Mouse (Mus musculus) midbrain, embryonic 12.5 days (tissue): ENCODE results near the gene Gm49380. TPM values are rescaled to one million over a fixed set of nuclear protein-coding genes. Genes with fewer than 3 reads are reported as not detected.

ENCODE experiments used
- ATAC-seq: fragments of 200-750 bp; cut with Nextera tagmentation; 2 replicates; pipeline ENCODE4 v1.8.0; 2017; ENCODE audit warnings: low read depth, moderate TSS enrichment, moderate library complexity; ENCODE audit not compliant: low FRiP score
- H3K27ac ChIP-seq: fragments of 300-500 bp; sonication (generic); replicated peaks from 2 replicates; pipeline ENCODE4 v1.5.1; 2016; ENCODE audit warnings: mild to moderate bottlenecking
- H3K27me3 ChIP-seq: fragments of 300-500 bp; sonication (generic); 2 replicates; pipeline ENCODE4 v1.6.1; 2016; ENCODE audit warnings: mild to moderate bottlenecking
- H3K36me3 ChIP-seq: fragments of 300-500 bp; sonication (generic); 2 replicates; pipeline ENCODE4 v1.6.1; 2016
- H3K4me1 ChIP-seq: fragments of 300-500 bp; sonication (generic); 2 replicates; pipeline ENCODE4 v1.6.1; 2016
- H3K4me2 ChIP-seq: fragments of 300-500 bp; sonication (generic); replicated peaks from 2 replicates; pipeline ENCODE4 v1.6.1; 2016; ENCODE audit warnings: mild to moderate bottlenecking, moderate library complexity
- H3K4me3 ChIP-seq: fragments of 300-500 bp; sonication (generic); 2 replicates; pipeline ENCODE4 v1.5.1; 2016; ENCODE audit warnings: mild to moderate bottlenecking
- H3K9ac ChIP-seq: fragments of 300-500 bp; sonication (generic); replicated peaks from 2 replicates; pipeline ENCODE4 v1.6.1; 2016; ENCODE audit warnings: mild to moderate bottlenecking, moderate library complexity
- H3K9me3 ChIP-seq: fragments of 300-500 bp; sonication (generic); 2 replicates; pipeline ENCODE4 v1.6.1; 2016; ENCODE audit warnings: mild to moderate bottlenecking
- WGBS: fragments of 180-500 bp; shearing (Covaris S2); methylation state at CpG from one replicate; pipeline ENCODE4 v1.1.7; 2016; 5-methylcytosine and 5-hydroxymethylcytosine counted together
- polyA plus RNA-seq: library from polyadenylated mRNA; unstranded; fragments of >200 nt; fragmentation: Nextera tagmentation; extraction: Ambion mirVana; gene quantifications from 2 replicates; pipeline ENCODE4 v1.2.1, GENCODE M21; 2016

The Gm49380 gene
- polyA plus RNA-seq, 1 experiment from 2014 or later = 0.43 TPM

- Histone ChIP-seq H3K4me2 (no peak overlapping the region), H3K36me3 (no peaks in the 10 kb centered on the region), H3K27me3 (peaks cover 68% of the 10 kb centered on the region), H3K4me1 (peaks cover 35% of the 10 kb centered on the region), H3K9ac (no peak overlapping the region), H3K27ac (no peak overlapping the region), H3K9me3 (no peaks in the 10 kb centered on the region), H3K4me3 (no peak overlapping the region)
- WGBS = 53% methylated on average over 10 of the region's 10 CpGs
- ATAC-seq = no peak
Measured at GRCm38 (mm10) chr9:44086960-44087359, 26.3 kb downstream of the Gm49380 start.

GRCm38 (mm10) chr9:44085741-44086665 is 27.3 kb downstream of the Gm49380 start:
- Histone ChIP-seq H3K4me2 (peak overlapping the region; percentile 98), H3K27me3 (peaks cover 73% of the 10 kb centered on the region), H3K27ac (no peak overlapping the region), H3K4me1 (peaks cover 43% of the 10 kb centered on the region), H3K9ac (no peak overlapping the region), H3K9me3 (no peaks in the 10 kb centered on the region), H3K36me3 (no peaks in the 10 kb centered on the region), H3K4me3 (peak overlapping the region; percentile 60; the same call in 1 of the 2 replicates)
- WGBS = 71% methylated on average over 15 of the region's 15 CpGs
- no peak for ATAC-seq

GRCm38 (mm10) chr9:44085276-44085675 is 28.0 kb downstream of the Gm49380 start:
- no peaks in the 10 kb centered on the region for H3K9me3 ChIP-seq
- H3K4me3 ChIP-seq = peak overlapping the region; percentile 60
- WGBS = 2% methylated on average over 10 of the region's 10 CpGs
- no peaks in the 10 kb centered on the region for H3K36me3 ChIP-seq
- peaks cover 45% of the 10 kb centered on the region for H3K4me1 ChIP-seq
- ATAC-seq = no peak
- H3K27ac ChIP-seq = no peak overlapping the region
- peak overlapping the region; percentile 72 for H3K9ac ChIP-seq
- H3K4me2 ChIP-seq = peak overlapping the region; percentile 98
- H3K27me3 ChIP-seq = peaks cover 80% of the 10 kb centered on the region

- Histone ChIP-seq H3K27me3 (peaks cover 82% of the 10 kb centered on the region), H3K4me3 (peak overlapping the region; percentile 60), H3K9ac (peak overlapping the region; percentile 72), H3K9me3 (no peaks in the 10 kb centered on the region), H3K36me3 (no peaks in the 10 kb centered on the region), H3K4me1 (peaks cover 45% of the 10 kb centered on the region), H3K4me2 (peak overlapping the region; percentile 98), H3K27ac (no peak overlapping the region)
- under 1% methylated on average over 62 of the region's 62 CpGs for whole genome bisulfite sequencing
- ATAC-seq = peak; percentile 83
Measured at GRCm38 (mm10) chr9:44084659-44085229, 28.6 kb downstream of the Gm49380 start.

- no peak overlapping the region for H3K27ac ChIP-seq
- H3K36me3 ChIP-seq = no peaks in the 10 kb centered on the region
- H3K9me3 ChIP-seq = no peaks in the 10 kb centered on the region
- H3K4me1 ChIP-seq = peaks cover 48% of the 10 kb centered on the region
- H3K27me3 ChIP-seq = peaks cover 85% of the 10 kb centered on the region
- H3K9ac ChIP-seq = peak overlapping the region; percentile 72; the same call in 1 of the 2 replicates
- H3K4me2 ChIP-seq = peak overlapping the region; percentile 98
- peak overlapping the region; percentile 60 for H3K4me3 ChIP-seq
- peak; percentile 20; the same call in 1 of the 2 replicates for ATAC-seq
- WGBS = 1% methylated on average over 14 of the region's 14 CpGs
Measured at GRCm38 (mm10) chr9:44084236-44084635, 29.1 kb downstream of the Gm49380 start.

GRCm38 (mm10) chr9:44083392-44084121 is 29.7 kb downstream of the Gm49380 start:
- Histone ChIP-seq H3K27ac (no peak overlapping the region), H3K36me3 (no peaks in the 10 kb centered on the region), H3K9me3 (no peaks in the 10 kb centered on the region), H3K27me3 (peaks cover 87% of the 10 kb centered on the region), H3K4me2 (peak overlapping the region; percentile 98), H3K4me1 (peaks cover 55% of the 10 kb centered on the region), H3K4me3 (peak overlapping the region; percentile 60), H3K9ac (0 out of 2 replicates have a peak overlapping the region, but pooled peaks have one; percentile 11)
- 8% methylated on average over 23 of the region's 23 CpGs for WGBS
- ATAC-seq = no peak

GRCm38 (mm10) chr9:44082266-44082665 is 31.0 kb downstream of the Gm49380 start:
- ATAC-seq = no peak
- H3K27ac ChIP-seq = no peak overlapping the region
- no peak overlapping the region for H3K9ac ChIP-seq
- WGBS = 95% methylated on average over 5 of the region's 5 CpGs
- H3K9me3 ChIP-seq = no peaks in the 10 kb centered on the region
- H3K4me3 ChIP-seq = no peak overlapping the region
- peaks cover 48% of the 10 kb centered on the region for H3K4me1 ChIP-seq
- H3K4me2 ChIP-seq = no peak overlapping the region
- no peaks in the 10 kb centered on the region for H3K36me3 ChIP-seq
- peaks cover 82% of the 10 kb centered on the region for H3K27me3 ChIP-seq

GRCm38 (mm10) chr9:44081581-44081980 is 31.7 kb downstream of the Gm49380 start:
- Histone ChIP-seq H3K4me3 (no peak overlapping the region), H3K9me3 (no peaks in the 10 kb centered on the region), H3K4me2 (no peak overlapping the region), H3K9ac (no peak overlapping the region), H3K27ac (no peak overlapping the region), H3K4me1 (peaks cover 50% of the 10 kb centered on the region), H3K27me3 (peaks cover 75% of the 10 kb centered on the region), H3K36me3 (no peaks in the 10 kb centered on the region)
- 71% methylated on average over 5 of the region's 5 CpGs for WGBS
- ATAC-seq = no peak

- Histone ChIP-seq H3K9me3 (no peaks in the 10 kb centered on the region), H3K4me2 (no peak overlapping the region), H3K4me1 (peaks cover 47% of the 10 kb centered on the region), H3K27ac (no peak overlapping the region), H3K4me3 (no peak overlapping the region), H3K36me3 (no peaks in the 10 kb centered on the region), H3K9ac (no peak overlapping the region), H3K27me3 (peaks cover 74% of the 10 kb centered on the region)
- WGBS = 90% methylated on average over 5 of the region's 5 CpGs
- ATAC-seq = no peak
Measured at GRCm38 (mm10) chr9:44080953-44081352, 32.3 kb downstream of the Gm49380 start.

GRCm38 (mm10) chr9:44079997-44080780 is 33.1 kb downstream of the Gm49380 start:
- no peak overlapping the region for H3K9ac ChIP-seq
- no peak for ATAC-seq
- H3K36me3 ChIP-seq = no peaks in the 10 kb centered on the region
- H3K4me3 ChIP-seq = no peak overlapping the region
- H3K27me3 ChIP-seq = peaks cover 67% of the 10 kb centered on the region
- no peaks in the 10 kb centered on the region for H3K9me3 ChIP-seq
- no peak overlapping the region for H3K4me2 ChIP-seq
- WGBS = 78% methylated on average over 10 of the region's 10 CpGs
- peaks cover 40% of the 10 kb centered on the region for H3K4me1 ChIP-seq
- H3K27ac ChIP-seq = no peak overlapping the region
